ENCODE assay signal across 8 mouse cellular contexts in the genomic region with DNA sequence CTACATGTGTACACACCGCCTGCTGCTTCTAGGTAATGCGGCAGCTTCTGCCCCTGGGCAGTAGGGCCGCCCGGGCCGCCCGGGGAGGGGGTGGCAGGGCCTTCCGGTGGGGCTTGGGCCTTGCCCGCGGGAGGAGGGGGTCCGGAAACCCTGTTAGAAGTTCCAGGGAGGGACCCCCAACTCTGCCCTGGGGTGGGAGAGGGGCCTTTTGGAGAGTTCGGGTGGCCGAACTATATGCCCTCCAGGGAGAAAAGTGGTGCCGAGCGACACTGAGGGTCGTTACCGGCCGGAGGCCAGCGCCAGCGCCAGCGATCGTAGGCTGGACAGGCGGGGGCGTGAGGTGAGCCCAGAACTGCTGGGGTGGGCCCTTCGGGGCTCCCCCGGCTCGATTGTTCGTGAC. TPM values are rescaled to one million over a fixed set of nuclear protein-coding genes. Genes with fewer than 3 reads are reported as not detected.
DNase-seq lines count a peak whose midpoint lies in the region; ATAC-seq lines count a peak whose summit lies in the region.

No protein-coding gene starts in this region.

- no peak for ATAC-seq in lung, embryonic 15.5 days (ENCODE audit: borderline replicate concordance, extremely low read depth, low FRiP score, low TSS enrichment)
- ATAC-seq in forebrain, embryonic 14.5 days = no peak
- no peak for ATAC-seq in limb, embryonic 13.5 days (ENCODE audit: low FRiP score, low read depth)
- no peak for ATAC-seq in stomach, embryonic 14.5 days (ENCODE audit: insufficient number of reproducible peaks, insufficient read depth, low FRiP score, low read depth)
- ATAC-seq in megakaryocyte progenitor cell, adult 5-6 weeks (replicated peaks; ENCODE audit: poor library complexity) = no peak

- H3K9ac ChIP-seq in lung, embryonic 15.5 days = no peak overlapping the region
- no peak overlapping the region for H3K9ac ChIP-seq in forebrain, embryonic 14.5 days (ENCODE audit: low read length)
- H3K9ac ChIP-seq in limb, embryonic 13.5 days = peak overlapping the region; percentile 48
- no peak overlapping the region for H3K9ac ChIP-seq in stomach, embryonic 14.5 days (replicated peaks; ENCODE audit: low read depth, low read length)

- peaks cover 37% of the 10 kb centered on the region for H3K27me3 ChIP-seq in lung, embryonic 15.5 days
- H3K27me3 ChIP-seq in forebrain, embryonic 14.5 days (replicated peaks; ENCODE audit: control insufficient read depth, insufficient read depth, low read length) = peaks cover 37% of the 10 kb centered on the region
- H3K27me3 ChIP-seq in limb, embryonic 13.5 days = peaks cover 46% of the 10 kb centered on the region
- H3K27me3 ChIP-seq in stomach, embryonic 14.5 days (ENCODE audit: control insufficient read depth, insufficient read depth, low read length) = peaks cover 16% of the 10 kb centered on the region; the same call in 1 of the 2 replicates

- H3K4me2 ChIP-seq in lung, embryonic 15.5 days = peak overlapping the region; percentile 55
- H3K4me2 ChIP-seq in forebrain, embryonic 14.5 days (ENCODE audit: low read length) = peak overlapping the region; percentile 32
- peak overlapping the region; percentile 66 for H3K4me2 ChIP-seq in limb, embryonic 13.5 days (replicated peaks)
- peak overlapping the region; percentile 42 for H3K4me2 ChIP-seq in stomach, embryonic 14.5 days (replicated peaks; ENCODE audit: low read depth, low read length)

- H3K27ac ChIP-seq in lung, embryonic 15.5 days = no peak overlapping the region
- H3K27ac ChIP-seq in forebrain, embryonic 14.5 days (ENCODE audit: low read depth, low read length) = no peak overlapping the region
- H3K27ac ChIP-seq in limb, embryonic 13.5 days = no peak overlapping the region
- H3K27ac ChIP-seq in stomach, embryonic 14.5 days (ENCODE audit: low read length) = no peak overlapping the region

- 0 out of 2 replicates have a peak, but pooled peaks cover 6% of the 10 kb centered on the region for H3K36me3 ChIP-seq in lung, embryonic 15.5 days
- H3K36me3 ChIP-seq in forebrain, embryonic 14.5 days (ENCODE audit: control insufficient read depth, insufficient read depth, low read length) = no peaks in the 10 kb centered on the region
- peaks cover 42% of the 10 kb centered on the region for H3K36me3 ChIP-seq in limb, embryonic 13.5 days
- H3K36me3 ChIP-seq in stomach, embryonic 14.5 days (ENCODE audit: control insufficient read depth, insufficient read depth, low read length) = no peaks in the 10 kb centered on the region

- peaks cover 20% of the 10 kb centered on the region; the same call in 1 of the 2 replicates for H3K4me1 ChIP-seq in lung, embryonic 15.5 days
- peaks cover 2% of the 10 kb centered on the region; the same call in 1 of the 2 replicates for H3K4me1 ChIP-seq in forebrain, embryonic 14.5 days (ENCODE audit: control insufficient read depth, insufficient read depth, low read length)
- peaks cover 24% of the 10 kb centered on the region for H3K4me1 ChIP-seq in limb, embryonic 13.5 days
- H3K4me1 ChIP-seq in stomach, embryonic 14.5 days (ENCODE audit: control insufficient read depth, insufficient read depth, low read length) = no peaks in the 10 kb centered on the region

- H3K9me3 ChIP-seq in lung, embryonic 15.5 days = peaks cover 40% of the 10 kb centered on the region
- H3K9me3 ChIP-seq in forebrain, embryonic 14.5 days (replicated peaks; ENCODE audit: control insufficient read depth, low read length) = peaks cover 42% of the 10 kb centered on the region
- peaks cover 58% of the 10 kb centered on the region for H3K9me3 ChIP-seq in limb, embryonic 13.5 days
- H3K9me3 ChIP-seq in stomach, embryonic 14.5 days (ENCODE audit: control insufficient read depth, low read depth, low read length) = peaks cover 49% of the 10 kb centered on the region

- peak overlapping the region; percentile 35 for H3K4me3 ChIP-seq in lung, embryonic 15.5 days
- peak overlapping the region; percentile 8 for H3K4me3 ChIP-seq in forebrain, embryonic 14.5 days (ENCODE audit: low read depth, low read length)
- peak overlapping the region; percentile 42 for H3K4me3 ChIP-seq in limb, embryonic 13.5 days
- H3K4me3 ChIP-seq in stomach, embryonic 14.5 days (ENCODE audit: low read depth, low read length) = peak overlapping the region; percentile 28

- DNase-seq in lung, postnatal 36 days = no peak
- no peak for DNase-seq in forebrain, embryonic 14.5 days (ENCODE audit: low spot score)
- no peak for DNase-seq in spleen, postnatal 36 days (ENCODE audit: low spot score in 2 of 2)
- no peak for DNase-seq in Muller cell, postnatal 12 days (ENCODE audit: inconsistent ontology term)

- 56% methylated on average over 27 of the region's 27 CpGs for WGBS in lung, embryonic 15.5 days
- 58% methylated on average over 25 of the region's 27 CpGs for WGBS in forebrain, embryonic 14.5 days
- WGBS in limb, embryonic 13.5 days = 52% methylated on average over 27 of the region's 27 CpGs
- 57% methylated on average over 27 of the region's 27 CpGs for WGBS in stomach, embryonic 14.5 days

RNA-seq across cellular contexts. Expression of gene Gnas, which starts 16.1 kb away (rescaled TPM):
- polyA plus RNA-seq in lung, embryonic 15.5 days (2015; fragmentation: Nextera tagmentation; extraction: Ambion mirVana) = 2,028 and 2,095 TPM in 2 replicates
- 966 and 1,076 TPM in 2 replicates for polyA plus RNA-seq in forebrain, embryonic 14.5 days (2014; fragmentation: Nextera tagmentation; extraction: Ambion mirVana)
- polyA plus RNA-seq in limb, embryonic 13.5 days (2015; fragmentation: Nextera tagmentation; extraction: Ambion mirVana) = 1,943 and 1,947 TPM in 2 replicates
- 1,470 and 1,806 TPM in 2 replicates for polyA plus RNA-seq in stomach, embryonic 14.5 days (2014; fragmentation: Nextera tagmentation; extraction: Ambion mirVana)
- total RNA-seq in megakaryocyte progenitor cell, adult 5-6 weeks (2015) = 564 and 566 TPM in 2 replicates
- total RNA-seq in megakaryocyte progenitor cell, adult 5-6 weeks (2017) = 218 and 221 TPM in 2 replicates

RNA-seq across cellular contexts. Expression of gene Gm20721, which starts 46.3 kb away (rescaled TPM):
- polyA plus RNA-seq in lung, embryonic 15.5 days (2015; fragmentation: Nextera tagmentation; extraction: Ambion mirVana) = 25.3 and 26.4 TPM in 2 replicates
- 5.9 and 6.3 TPM in 2 replicates for polyA plus RNA-seq in forebrain, embryonic 14.5 days (2014; fragmentation: Nextera tagmentation; extraction: Ambion mirVana)
- 21.5 and 25.3 TPM in 2 replicates for polyA plus RNA-seq in limb, embryonic 13.5 days (2015; fragmentation: Nextera tagmentation; extraction: Ambion mirVana)
- 6.9 and 7.2 TPM in 2 replicates for polyA plus RNA-seq in stomach, embryonic 14.5 days (2014; fragmentation: Nextera tagmentation; extraction: Ambion mirVana)
- 0.12 TPM in 1 of 2 replicates, not detected in the other for total RNA-seq in megakaryocyte progenitor cell, adult 5-6 weeks (2015)
- 3.1 and 3.3 TPM in 2 replicates for total RNA-seq in megakaryocyte progenitor cell, adult 5-6 weeks (2017)
